Mouse (Mus musculus) cerebellum, adult 2 months (tissue): Measurements from ENCODE around the gene Tecr.

Experiments used
- CTCF ChIP-seq: fragments of 200-500 bp; IDR thresholded peaks from 2 replicates; pipeline ENCODE4 v1.5.1; 2011; ENCODE audit warnings: low read depth, mild to moderate bottlenecking, control low read depth, low read length, moderate library complexity, borderline replicate concordance; ENCODE audit not compliant: insufficient read depth
- POLR2A ChIP-seq: fragments of 200-500 bp; IDR thresholded peaks from 2 replicates; pipeline ENCODE4 v1.6.1; 2011; ENCODE audit warnings: low read length, control low read depth, borderline replicate concordance; ENCODE audit not compliant: insufficient read depth

DNA sequence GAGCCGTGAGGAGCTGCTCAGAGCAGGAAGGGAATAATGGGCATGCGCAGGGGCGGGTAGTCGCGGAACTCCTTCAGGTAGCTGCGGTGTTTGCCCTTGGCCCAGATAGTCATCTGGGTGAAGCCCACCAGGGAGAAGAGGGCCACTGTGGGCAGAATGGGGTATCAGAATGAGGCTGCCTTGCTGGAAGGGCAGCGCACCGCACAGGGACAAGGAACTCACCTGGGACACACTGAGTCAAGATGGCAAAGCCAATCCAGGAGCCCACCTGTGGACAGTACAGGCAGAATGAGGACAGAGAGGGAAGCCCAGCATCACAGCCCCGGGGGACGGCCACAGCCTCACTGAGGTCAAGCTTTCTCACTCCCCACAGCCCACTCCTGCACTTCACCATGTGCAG lies 36.0 kb downstream of the Tecr start:
- TF ChIP-seq POLR2A, result no peak
- no peak for TF ChIP-seq CTCF
